Mouse (Mus musculus) forebrain, embryonic 11.5 days (tissue): Measurements from ENCODE around the gene AY074887. TPM values are rescaled to one million over a fixed set of nuclear protein-coding genes. Genes with fewer than 3 reads are reported as not detected.
A peak's percentile ranks its signal among the peaks of the same experiment; 100 is the strongest.

Experiments
- ATAC-seq: fragments of 200-750 bp; cut with Nextera tagmentation; replicated peaks from 2 replicates; pipeline ENCODE4 v1.8.0; 2017; ENCODE audit warnings: moderate TSS enrichment; ENCODE audit not compliant: low FRiP score
- DNase-seq: peaks from one replicate; pipeline ENCODE4 v3.0.0-alpha.2; 2017; ENCODE audit warnings: low spot score
- H3K27ac ChIP-seq: fragments of 300-500 bp; sonication (generic); 2 replicates; pipeline ENCODE4 v1.5.1; 2014; ENCODE audit warnings: low read depth, low read length
- H3K27me3 ChIP-seq: fragments of 300-500 bp; sonication (generic); 2 replicates; pipeline ENCODE4 v1.6.1; 2014; ENCODE audit warnings: mild to moderate bottlenecking, low read length, mixed read lengths; ENCODE audit not compliant: control insufficient read depth, insufficient read depth
- H3K36me3 ChIP-seq: fragments of 300-500 bp; sonication (generic); 2 replicates; pipeline ENCODE4 v1.6.1; 2014; ENCODE audit warnings: mild to moderate bottlenecking, low read length, moderate library complexity, mixed read lengths; ENCODE audit not compliant: control insufficient read depth, insufficient read depth
- H3K4me1 ChIP-seq: fragments of 300-500 bp; sonication (generic); replicated peaks from 2 replicates; pipeline ENCODE4 v1.6.1; 2014; ENCODE audit warnings: low read length, mixed read lengths; ENCODE audit not compliant: control insufficient read depth, insufficient read depth
- H3K4me2 ChIP-seq: fragments of 300-500 bp; sonication (generic); 2 replicates; pipeline ENCODE4 v1.6.1; 2014; ENCODE audit warnings: low read depth, mild to moderate bottlenecking, low read length, moderate library complexity, mixed read lengths; ENCODE audit not compliant: severe bottlenecking
- H3K4me3 ChIP-seq: fragments of 300-500 bp; sonication (generic); 2 replicates; pipeline ENCODE4 v1.5.1; 2014; ENCODE audit warnings: low read depth, low read length
- H3K9ac ChIP-seq: fragments of 300-500 bp; sonication (generic); 2 replicates; pipeline ENCODE4 v1.6.1; 2014; ENCODE audit warnings: low read length
- H3K9me3 ChIP-seq: fragments of 300-500 bp; sonication (generic); 2 replicates; pipeline ENCODE4 v1.6.1; 2016; ENCODE audit warnings: low read length, mixed read lengths; ENCODE audit not compliant: control insufficient read depth
- WGBS: fragments of 180-500 bp; shearing (Covaris S2); extraction: QIAGEN DNeasy Blood & Tissue Kit; methylation state at CpG from one replicate; pipeline ENCODE4 v1.1.7; 2014; 5-methylcytosine and 5-hydroxymethylcytosine counted together
- polyA plus RNA-seq: library from polyadenylated mRNA; unstranded; fragments of >200 nt; fragmentation: Nextera tagmentation; extraction: Ambion mirVana; gene quantifications from 2 replicates; pipeline ENCODE4 v1.2.1, GENCODE M21; 2014

The AY074887 gene
- polyA plus RNA-seq: 0.86 and 1.6 TPM in 2 replicates

DNA sequence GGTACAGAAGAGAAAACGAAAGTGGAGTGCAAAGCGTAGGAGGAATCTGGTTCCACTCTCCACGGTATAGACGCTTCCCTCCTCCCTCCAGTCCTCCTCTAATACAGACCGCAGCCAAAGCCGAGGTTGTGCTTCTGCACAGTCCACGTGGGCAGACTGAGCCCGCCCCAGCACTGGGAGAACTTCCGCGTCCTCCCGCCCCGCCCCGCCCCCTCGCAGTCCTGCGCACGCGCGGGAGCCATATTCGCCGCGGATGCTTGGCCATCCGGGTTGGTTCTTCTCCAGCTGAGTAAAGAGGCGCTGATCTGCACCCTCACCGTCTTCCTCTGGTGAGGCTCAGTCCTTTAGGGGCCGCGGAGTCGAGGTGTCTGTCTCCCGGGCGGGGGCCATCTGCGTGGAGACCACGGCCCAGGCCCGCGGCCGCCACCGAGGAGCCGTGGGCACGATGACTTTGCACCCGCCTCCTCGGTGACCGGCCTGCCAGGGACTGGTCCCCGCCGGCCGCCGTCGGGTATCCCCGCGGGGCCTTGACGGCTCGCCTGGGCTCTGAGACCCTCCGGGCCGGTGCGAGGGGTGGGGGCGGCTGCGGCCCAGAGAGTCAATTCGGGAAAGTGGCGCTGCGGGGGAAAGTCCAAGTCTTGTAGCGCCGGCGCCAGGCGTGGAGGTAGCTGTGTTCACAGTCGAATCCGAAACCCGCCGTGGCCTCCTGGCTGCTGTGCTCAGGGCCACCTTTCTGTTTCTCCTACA is at the start of gene AY074887, which contains the start of gene Psma4:
Gene AY074887 (minus strand): TSS at position 424 of the 747 bp plus-strand sequence.
Gene Psma4 (plus strand): TSS at position 216 of the 747 bp plus-strand sequence.
- peak; percentile 98 for DNase-seq
- peak within 1 kb of the TSS; percentile 86 for H3K9ac ChIP-seq
- under 1% methylated on average over 61 of the region's 65 CpGs for WGBS

DNA sequence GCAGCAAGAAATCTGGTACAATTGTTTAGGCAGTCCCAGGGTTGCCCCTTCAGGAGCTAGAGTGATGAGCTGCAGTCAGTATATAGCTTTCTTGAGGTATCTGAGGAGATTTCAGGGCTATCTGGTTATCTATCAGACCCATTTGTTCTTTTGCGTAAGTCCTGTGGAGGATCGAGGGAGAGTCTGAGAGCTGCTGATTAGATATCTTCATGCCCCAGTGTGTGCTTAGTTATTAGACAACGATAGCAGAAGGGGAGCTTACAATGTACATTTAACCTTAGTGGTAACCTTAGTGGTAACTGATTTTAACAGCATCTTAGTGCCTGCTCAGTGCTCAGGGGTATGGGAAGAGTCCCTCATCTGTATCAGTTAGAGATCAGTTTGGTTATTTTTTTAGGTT is 44.8 kb upstream of the AY074887 start:
- Histone ChIP-seq H3K27ac (no peak overlapping the region), H3K9me3 (no peaks in the 10 kb centered on the region), H3K9ac (no peak overlapping the region), H3K4me3 (no peak overlapping the region), H3K4me2 (no peak overlapping the region), H3K4me1 (no peaks in the 10 kb centered on the region), H3K36me3 (no peaks in the 10 kb centered on the region), H3K27me3 (no peaks in the 10 kb centered on the region)
- WGBS: 92% methylated on average over 3 of the region's 3 CpGs
- DNase-seq (no peak), ATAC-seq (no peak)

More for the DNA sequence above, at the start of gene AY074887, which contains the start of gene Psma4:
- Histone ChIP-seq H3K36me3 (peaks cover 4% of the 10 kb centered on the region), H3K27me3 (no peaks in the 10 kb centered on the region), H3K9me3 (no peaks in the 10 kb centered on the region), H3K4me2 (peak within 1 kb of the TSS; percentile 64), H3K4me1 (peaks cover 2% of the 10 kb centered on the region; the same call in 1 of the 2 replicates), H3K27ac (peak within 1 kb of the TSS; percentile 81), H3K4me3 (peak within 1 kb of the TSS; percentile 92)
- ATAC-seq: peak; percentile 99

DNA sequence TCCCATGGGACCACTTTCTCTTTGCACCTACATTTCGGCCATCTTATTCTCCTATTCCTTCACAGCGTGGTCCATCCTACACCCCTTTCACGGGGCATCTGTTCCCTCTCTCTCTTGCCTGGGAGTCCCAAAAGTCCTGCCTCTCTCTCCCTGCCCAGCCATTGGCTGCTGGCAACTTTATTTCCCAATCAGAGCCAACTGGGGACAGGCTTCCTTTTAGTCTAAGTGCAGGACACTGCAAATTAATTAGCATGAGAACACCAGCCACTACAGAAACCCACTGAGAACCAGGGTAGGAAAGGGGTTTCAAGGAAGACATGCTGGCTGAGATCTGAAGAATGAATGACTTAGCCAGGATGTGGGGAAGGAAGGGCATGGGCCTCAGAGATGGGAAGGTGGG is 43.6 kb upstream of the AY074887 start:
- no peak overlapping the region for H3K4me3 ChIP-seq
- no peak overlapping the region for H3K27ac ChIP-seq
- no peak for ATAC-seq
- no peak for DNase-seq
- no peak overlapping the region for H3K9ac ChIP-seq
- H3K4me1 ChIP-seq: no peaks in the 10 kb centered on the region
- no peaks in the 10 kb centered on the region for H3K36me3 ChIP-seq
- no peaks in the 10 kb centered on the region for H3K9me3 ChIP-seq
- no peaks in the 10 kb centered on the region for H3K27me3 ChIP-seq
- H3K4me2 ChIP-seq: no peak overlapping the region
- WGBS: 41% methylated on average over 3 of the region's 3 CpGs

DNA sequence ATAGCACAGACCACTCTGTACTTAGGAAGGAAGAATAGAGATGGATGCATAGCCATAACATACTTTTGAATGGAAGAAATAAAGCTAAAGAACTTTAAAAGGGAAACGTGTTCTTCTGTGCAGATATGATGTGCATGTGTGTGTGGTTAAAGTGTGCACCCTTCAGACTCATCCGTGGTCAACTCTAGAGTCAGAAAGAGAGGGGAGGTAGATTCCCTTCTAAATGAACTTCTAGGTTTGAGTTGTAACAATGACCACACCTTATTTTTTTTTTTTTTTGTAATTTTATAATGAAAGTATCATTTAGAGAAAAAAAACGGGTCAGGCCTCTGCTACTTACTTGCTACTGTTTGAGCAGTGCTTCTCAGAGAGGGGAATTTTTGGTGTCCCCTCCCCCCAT is 39.6 kb upstream of the AY074887 start:
- Histone ChIP-seq H3K4me2 (no peak overlapping the region), H3K36me3 (no peaks in the 10 kb centered on the region), H3K27ac (no peak overlapping the region), H3K27me3 (no peaks in the 10 kb centered on the region), H3K4me1 (no peaks in the 10 kb centered on the region), H3K9me3 (no peaks in the 10 kb centered on the region), H3K9ac (no peak overlapping the region), H3K4me3 (no peak overlapping the region)
- no peak for DNase-seq
- no peak for ATAC-seq
- WGBS: 82% methylated on average over 3 of the region's 3 CpGs

DNA sequence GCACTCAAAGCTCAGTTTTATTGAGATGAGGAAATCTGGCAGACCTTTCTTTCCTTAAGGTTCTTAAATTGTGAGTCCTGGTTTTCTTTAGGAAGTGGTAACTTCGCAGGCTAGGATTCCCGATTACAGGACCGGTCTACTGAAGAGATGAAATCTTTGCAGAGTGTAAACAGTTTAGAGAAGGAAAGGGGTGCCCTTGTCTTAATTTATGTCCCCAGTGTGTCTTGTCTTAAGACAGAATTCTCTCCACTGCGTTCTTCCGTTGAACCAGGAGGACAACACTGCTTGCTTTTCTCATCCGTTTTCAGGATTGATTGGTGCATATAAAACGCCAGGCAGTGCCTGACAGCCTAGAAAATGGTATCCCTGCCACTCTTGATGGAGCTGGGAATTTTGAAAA is 31.6 kb upstream of the AY074887 start:
- no peak for DNase-seq
- Histone ChIP-seq H3K9me3 (no peaks in the 10 kb centered on the region), H3K4me3 (peak overlapping the region; percentile 50), H3K4me1 (no peaks in the 10 kb centered on the region; the same call in 1 of the 2 replicates), H3K36me3 (no peaks in the 10 kb centered on the region), H3K27ac (no peak overlapping the region), H3K9ac (no peak overlapping the region), H3K4me2 (peak overlapping the region; percentile 77; the same call in 1 of the 2 replicates), H3K27me3 (peaks cover 19% of the 10 kb centered on the region; the same call in 1 of the 2 replicates)
- 5% methylated on average over 7 of the region's 7 CpGs for WGBS
- no peak for ATAC-seq

DNA sequence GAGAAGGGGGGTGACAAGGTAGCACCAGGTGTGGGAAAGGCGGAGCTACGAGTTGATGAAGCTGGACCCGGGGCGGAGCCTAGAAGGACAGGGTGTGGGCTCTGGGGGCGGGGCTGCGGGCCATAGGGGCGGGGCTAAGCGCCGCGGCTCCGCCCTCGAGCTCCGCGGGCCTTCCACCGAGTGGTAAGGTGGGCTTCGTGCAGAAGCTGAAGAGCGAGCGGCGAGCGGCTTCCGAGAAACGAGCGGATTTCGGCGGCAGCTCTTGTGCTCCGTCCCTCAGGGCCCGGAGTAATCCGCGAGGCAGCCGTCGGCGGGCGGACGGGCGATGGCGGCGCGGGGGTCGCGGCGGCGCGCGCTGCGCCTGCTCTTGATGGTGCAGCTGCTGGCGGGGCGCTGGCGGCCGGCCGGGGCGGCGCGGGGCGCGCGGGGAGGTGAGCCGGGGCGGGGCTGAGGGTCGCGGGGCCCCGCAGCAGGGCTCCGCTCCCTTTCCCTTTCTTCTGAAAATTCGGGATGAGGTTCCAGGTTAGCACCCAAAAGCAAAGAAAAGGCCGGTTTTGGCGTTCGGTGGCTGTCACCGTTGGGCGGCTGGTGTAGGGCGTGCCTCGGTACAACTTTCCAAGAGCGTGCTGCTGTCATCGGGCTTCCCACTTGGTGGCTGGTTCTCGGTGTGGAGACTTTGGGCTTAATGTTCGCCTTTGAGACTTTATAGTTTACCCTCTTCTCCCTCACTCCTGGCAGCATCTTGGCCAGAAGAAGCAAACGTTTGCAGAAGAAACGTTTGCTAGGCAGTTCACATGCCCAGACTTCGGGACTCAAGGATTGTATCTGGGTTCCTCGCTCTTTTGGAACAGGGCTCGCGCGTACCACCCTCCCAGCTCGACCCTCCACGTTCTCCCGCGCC is 30.7 kb upstream of the AY074887 start:
- Histone ChIP-seq H3K27me3 (peaks cover 19% of the 10 kb centered on the region; the same call in 1 of the 2 replicates), H3K4me2 (peak overlapping the region; percentile 77)

DNA sequence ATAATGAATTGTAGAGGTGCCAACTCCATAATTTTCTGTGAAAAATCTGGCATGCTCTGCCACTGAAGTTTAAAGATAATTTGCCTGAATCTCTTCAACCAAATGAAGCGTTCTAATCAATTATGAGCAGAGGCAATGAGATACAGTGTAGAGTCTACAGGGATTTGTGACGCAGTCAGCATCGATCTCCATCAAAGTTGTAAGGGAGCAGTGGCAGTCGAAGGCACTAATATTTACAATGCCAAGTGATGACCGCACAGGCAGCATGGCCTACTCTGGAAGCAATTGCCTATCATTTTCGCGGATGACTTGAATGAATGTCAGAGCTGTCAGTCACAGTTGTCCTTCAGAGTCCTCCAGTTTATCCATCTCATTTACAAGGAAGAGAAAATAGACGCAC is 29.9 kb upstream of the AY074887 start, which contains the start of gene Chrna5:
Gene Chrna5 (plus strand): TSS at position 207 of the 400 bp plus-strand sequence.
- H3K27ac ChIP-seq: no peak within 1 kb of the TSS
- peak within 1 kb of the TSS; percentile 77 for H3K4me2 ChIP-seq
- peaks cover 19% of the 10 kb centered on the region; the same call in 1 of the 2 replicates for H3K27me3 ChIP-seq

More for the DNA sequence above, 30.7 kb upstream of the AY074887 start:
- Histone ChIP-seq H3K4me1 (no peaks in the 10 kb centered on the region; the same call in 1 of the 2 replicates), H3K27ac (no peak overlapping the region), H3K9me3 (no peaks in the 10 kb centered on the region), H3K4me3 (peak overlapping the region; percentile 50), H3K36me3 (no peaks in the 10 kb centered on the region), H3K9ac (peak overlapping the region; percentile 30)
- ATAC-seq: peak; percentile 92
- under 1% methylated on average over 71 of the region's 85 CpGs for WGBS
- peak; percentile 87 for DNase-seq

DNA sequence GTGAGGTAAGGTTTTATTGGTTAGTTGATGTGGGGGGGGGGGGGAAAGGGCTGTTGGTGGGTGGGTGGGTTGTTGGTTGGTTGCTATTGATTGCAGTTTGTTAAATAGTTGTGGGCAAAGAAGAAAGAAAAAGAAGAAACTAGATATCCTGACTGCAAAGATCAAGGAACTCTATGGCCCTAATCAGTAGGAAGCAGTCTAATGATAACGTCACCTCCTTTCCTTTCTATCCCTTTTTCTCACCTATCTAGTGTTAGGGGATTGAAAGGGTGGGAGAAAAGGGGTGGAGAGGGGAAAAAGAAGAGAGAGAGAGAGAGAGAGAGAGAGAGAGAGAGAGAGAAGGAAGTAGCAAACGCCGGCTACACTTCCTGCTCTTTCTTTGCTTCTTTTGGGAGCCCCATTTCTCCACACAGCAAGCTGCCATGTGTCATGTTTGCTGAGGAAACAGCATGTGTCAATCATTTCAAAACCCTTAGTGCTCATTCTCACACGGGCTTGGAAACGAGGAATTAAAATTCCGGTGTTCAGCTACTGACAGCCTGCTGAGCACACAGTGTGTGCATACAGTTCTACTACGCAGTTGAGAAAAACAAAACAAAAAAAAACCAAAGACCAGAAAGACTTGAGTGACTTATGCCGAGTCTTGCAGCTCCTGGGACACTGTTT is 19.3 kb upstream of the AY074887 start:
- no peak overlapping the region for H3K9ac ChIP-seq
- ATAC-seq (no peak), DNase-seq (no peak)
- no peaks in the 10 kb centered on the region for H3K4me1 ChIP-seq
- no peaks in the 10 kb centered on the region for H3K36me3 ChIP-seq
- H3K9me3 ChIP-seq: no peaks in the 10 kb centered on the region
- no peak overlapping the region for H3K27ac ChIP-seq
- WGBS: 68% methylated on average over 8 of the region's 8 CpGs
- no peaks in the 10 kb centered on the region for H3K27me3 ChIP-seq
- H3K4me2 ChIP-seq: no peak overlapping the region
- H3K4me3 ChIP-seq: no peak overlapping the region

More for the DNA sequence above, 29.9 kb upstream of the AY074887 start, which contains the start of gene Chrna5:
- no peaks in the 10 kb centered on the region; the same call in 1 of the 2 replicates for H3K4me1 ChIP-seq
- DNase-seq (no peak), ATAC-seq (no peak)
- no peaks in the 10 kb centered on the region for H3K36me3 ChIP-seq
- H3K9me3 ChIP-seq: no peaks in the 10 kb centered on the region
- peak within 1 kb of the TSS; percentile 50 for H3K4me3 ChIP-seq
- WGBS: 72% methylated on average over 8 of the region's 8 CpGs
- H3K9ac ChIP-seq: peak within 1 kb of the TSS; percentile 30
